Mouse (Mus musculus) macrophage (primary cell): ENCODE results near the gene Eif3k. TPM values are rescaled to one million over a fixed set of nuclear protein-coding genes. Genes with fewer than 3 reads are reported as not detected.

Experiments used
- H3K27ac ChIP-seq: fragments of 350-480 bp; formaldehyde crosslinking; 2 replicates; pipeline ENCODE4 v1.9.0; 2021
- H3K36me3 ChIP-seq: fragments of 350-480 bp; formaldehyde crosslinking; 2 replicates; pipeline ENCODE4 v1.9.0; 2021; ENCODE audit errors: inconsistent target
- H3K4me3 ChIP-seq: fragments of 350-480 bp; formaldehyde crosslinking; 2 replicates; pipeline ENCODE4 v1.9.0; 2021; ENCODE audit errors: inconsistent target
- H3K79me2 ChIP-seq: fragments of 350-480 bp; formaldehyde crosslinking; 2 replicates; pipeline ENCODE4 v1.9.0; 2021; ENCODE audit errors: inconsistent target
- WGBS: methylation state at CpG from one replicate; pipeline ENCODE4 v1.1.7; 2026; ENCODE audit warnings: inconsistent platforms; ENCODE audit not compliant: missing documents; 5-methylcytosine and 5-hydroxymethylcytosine counted together
- polyA plus RNA-seq: library from polyadenylated mRNA; stranded (reverse); fragments of 250-400 nt; gene quantifications from 3 replicates; pipeline ENCODE4 v1.2.4, GENCODE M21; 2018; ENCODE audit warnings: inconsistent platforms

Gene Eif3k
- polyA plus RNA-seq, 1 experiment from 2014 or later = 201 TPM

GRCm38 (mm10) chr7:28929381-28929780 lies 52.3 kb downstream of the Eif3k start:
- H3K79me2 ChIP-seq = peaks cover 100% of the 10 kb centered on the region
- H3K4me3 ChIP-seq = no peak overlapping the region
- no peaks in the 10 kb centered on the region for H3K36me3 ChIP-seq
- WGBS = 91% methylated on average over 3 of the region's 3 CpGs
- H3K27ac ChIP-seq = no peak overlapping the region

GRCm38 (mm10) chr7:28926172-28926571 lies 55.5 kb downstream of the Eif3k start:
- 84% methylated on average over 2 of the region's 2 CpGs for WGBS
- Histone ChIP-seq H3K79me2 (peaks cover 100% of the 10 kb centered on the region), H3K27ac (no peak overlapping the region), H3K36me3 (no peaks in the 10 kb centered on the region), H3K4me3 (no peak overlapping the region)

- H3K36me3 ChIP-seq = no peaks in the 10 kb centered on the region
- 95% methylated on average over 9 of the region's 9 CpGs for WGBS
Measured at GRCm38 (mm10) chr7:28925317-28925716, 56.3 kb downstream of the Eif3k start.

GRCm38 (mm10) chr7:28924802-28925201 lies 56.9 kb downstream of the Eif3k start:
- H3K4me3 ChIP-seq = no peak overlapping the region
- no peak overlapping the region for H3K27ac ChIP-seq
- WGBS = 96% methylated on average over 3 of the region's 3 CpGs
- no peaks in the 10 kb centered on the region for H3K36me3 ChIP-seq
- peaks cover 100% of the 10 kb centered on the region for H3K79me2 ChIP-seq

More at GRCm38 (mm10) chr7:28925317-28925716, 56.3 kb downstream of the Eif3k start:
- peaks cover 100% of the 10 kb centered on the region for H3K79me2 ChIP-seq
- no peak overlapping the region for H3K27ac ChIP-seq
- no peak overlapping the region for H3K4me3 ChIP-seq

GRCm38 (mm10) chr7:28923865-28924291 lies 57.8 kb downstream of the Eif3k start:
- Histone ChIP-seq H3K4me3 (no peak overlapping the region), H3K27ac (no peak overlapping the region), H3K79me2 (peaks cover 100% of the 10 kb centered on the region), H3K36me3 (peaks cover 9% of the 10 kb centered on the region; the same call in 1 of the 2 replicates)
- 70% methylated on average over 4 of the region's 4 CpGs for WGBS

- 71% methylated on average over 4 of the region's 4 CpGs for WGBS
- H3K79me2 ChIP-seq = peaks cover 88% of the 10 kb centered on the region
- H3K36me3 ChIP-seq = peaks cover 22% of the 10 kb centered on the region
- no peak overlapping the region for H3K4me3 ChIP-seq
- no peak overlapping the region for H3K27ac ChIP-seq
Measured at GRCm38 (mm10) chr7:28922606-28923005, 59.1 kb downstream of the Eif3k start.

GRCm38 (mm10) chr7:28921722-28922465 lies 59.8 kb downstream of the Eif3k start:
- no peak overlapping the region for H3K27ac ChIP-seq
- H3K4me3 ChIP-seq = no peak overlapping the region
- 91% methylated on average over 8 of the region's 8 CpGs for WGBS
- H3K36me3 ChIP-seq = peaks cover 23% of the 10 kb centered on the region
- H3K79me2 ChIP-seq = peaks cover 81% of the 10 kb centered on the region

Other genes starting within 250 kb of the Eif3k start
- gene Mrps12, start 240.0 kb downstream of the Eif3k start, polyA plus RNA-seq = 30.6 to 48.9 TPM (median 42.1 TPM) in 3 replicates
- 4.6 to 7.1 TPM (median 5.6 TPM) in 3 replicates for gene Sars2, start 239.9 kb downstream of the Eif3k start, polyA plus RNA-seq
- gene Ccer2, start 225.7 kb downstream of the Eif3k start, polyA plus RNA-seq = not detected in 3 replicates
- gene Sirt2, start 215.1 kb downstream of the Eif3k start, polyA plus RNA-seq = 103 to 230 TPM (median 168 TPM) in 3 replicates
- gene Nfkbib, start 214.4 kb downstream of the Eif3k start, polyA plus RNA-seq = 29.5 to 40.8 TPM (median 37.9 TPM) in 3 replicates
- 21.6 to 44.7 TPM (median 44.4 TPM) in 3 replicates for gene Rinl, start 192.9 kb downstream of the Eif3k start, polyA plus RNA-seq
- gene Hnrnpl, start 173.3 kb downstream of the Eif3k start, polyA plus RNA-seq = 170 to 242 TPM (median 175 TPM) in 3 replicates
- 92.1 to 101 TPM (median 96.5 TPM) in 3 replicates for gene Ech1, start 156.6 kb downstream of the Eif3k start, polyA plus RNA-seq
- gene Lgals4, start 148.0 kb downstream of the Eif3k start, polyA plus RNA-seq = 0.96 to 1.1 TPM (median 1.1 TPM) in 3 replicates
- not detected in 3 replicates for gene Lgals7, start 118.0 kb downstream of the Eif3k start, polyA plus RNA-seq
- gene Capn12, start 100.4 kb downstream of the Eif3k start, polyA plus RNA-seq = 0.22 TPM in 1 of 3 replicates, not detected in the others
- 117 to 186 TPM (median 183 TPM) in 3 replicates for gene Actn4, start 19.5 kb downstream of the Eif3k start, polyA plus RNA-seq
- 3.7 to 5.2 TPM (median 4.7 TPM) in 3 replicates for gene Map4k1, start 186 bp upstream of the Eif3k start, polyA plus RNA-seq
- gene Ryr1, start 143.3 kb upstream of the Eif3k start, polyA plus RNA-seq = 0.01 to 0.03 TPM in 2 of 3 replicates, not detected in the other
- gene Rasgrp4, start 153.0 kb upstream of the Eif3k start, polyA plus RNA-seq = 1.8 to 9.4 TPM (median 2.2 TPM) in 3 replicates
- 6.9 to 13.8 TPM (median 12.9 TPM) in 3 replicates for gene Fam98c, start 174.4 kb upstream of the Eif3k start, polyA plus RNA-seq
- gene Ggn, start 188.3 kb upstream of the Eif3k start, polyA plus RNA-seq = 0.40 to 0.90 TPM (median 0.70 TPM) in 3 replicates
- gene Spred3, start 188.5 kb upstream of the Eif3k start, polyA plus RNA-seq = 0.95 to 2.3 TPM (median 1.6 TPM) in 3 replicates
- 296 to 477 TPM (median 343 TPM) in 3 replicates for gene Psmd8, start 198.8 kb upstream of the Eif3k start, polyA plus RNA-seq
- 0.41 to 1.9 TPM (median 0.86 TPM) in 3 replicates for gene Catsperg1, start 232.2 kb upstream of the Eif3k start, polyA plus RNA-seq